Mouse (Mus musculus): ENCODE data around the gene Astn2. TPM values are rescaled to one million over a fixed set of nuclear protein-coding genes. Genes with fewer than 3 reads are reported as not detected.

Astn2 gene
- polyA plus RNA-seq, 1 experiment from 2014 or later = 0.55 TPM

GRCm38 (mm10) chr4:65426437-65426836 is 978.0 kb downstream of the Astn2 start:
- Histone ChIP-seq H3K4me2 (replicated peaks) (no peak overlapping the region), H3K27me3 (replicated peaks) (no peaks in the 10 kb centered on the region), H3K9me3 (no peaks in the 10 kb centered on the region), H3K4me3 (replicated peaks) (no peak overlapping the region), H3K36me3 (no peaks in the 10 kb centered on the region), H3K4me1 (replicated peaks) (no peaks in the 10 kb centered on the region), H3K9ac (no peak overlapping the region), H3K27ac (no peak overlapping the region)
- ATAC-seq = no peak
- 73% methylated on average over 5 of the region's 5 CpGs for WGBS

- no peak overlapping the region for H3K4me2 ChIP-seq (replicated peaks)
- no peak for ATAC-seq
Observed at GRCm38 (mm10) chr4:65423068-65423625, 981.3 kb downstream of the Astn2 start.

DNA sequence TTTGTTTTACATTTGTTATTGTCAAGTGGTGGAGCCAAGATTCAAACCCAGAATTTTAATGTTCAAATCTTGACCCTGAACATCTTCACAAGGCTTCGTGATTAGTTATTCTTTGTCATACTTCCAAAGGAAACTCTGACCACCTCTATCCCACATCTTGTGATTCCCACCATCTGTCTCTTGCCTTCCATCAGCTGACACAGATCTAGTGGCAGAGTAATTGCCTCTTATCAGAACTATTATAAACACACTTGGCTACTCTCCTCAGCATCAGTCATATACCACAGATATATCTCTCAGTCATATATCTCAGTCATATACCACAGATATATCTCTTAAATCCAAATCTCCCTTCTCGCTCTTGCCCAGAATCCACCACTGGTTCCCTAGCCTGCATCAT is 983.1 kb downstream of the Astn2 start:
- H3K9me3 ChIP-seq = no peaks in the 10 kb centered on the region
- H3K36me3 ChIP-seq = no peaks in the 10 kb centered on the region
- no peaks in the 10 kb centered on the region for H3K4me1 ChIP-seq (replicated peaks)
- H3K4me3 ChIP-seq (replicated peaks) = no peak overlapping the region
- H3K27ac ChIP-seq = no peak overlapping the region
- no peak overlapping the region for H3K4me2 ChIP-seq (replicated peaks)
- no peaks in the 10 kb centered on the region for H3K27me3 ChIP-seq (replicated peaks)
- no peak for ATAC-seq
- no peak overlapping the region for H3K9ac ChIP-seq
- WGBS = 73% methylated on average over 2 of the region's 2 CpGs

More at GRCm38 (mm10) chr4:65423068-65423625, 981.3 kb downstream of the Astn2 start:
- WGBS = 83% methylated on average over 3 of the region's 3 CpGs
- H3K4me3 ChIP-seq (replicated peaks) = no peak overlapping the region
- no peak overlapping the region for H3K9ac ChIP-seq
- H3K4me1 ChIP-seq (replicated peaks) = no peaks in the 10 kb centered on the region
- H3K27ac ChIP-seq = no peak overlapping the region
- H3K27me3 ChIP-seq (replicated peaks) = no peaks in the 10 kb centered on the region
- no peaks in the 10 kb centered on the region for H3K36me3 ChIP-seq
- H3K9me3 ChIP-seq = no peaks in the 10 kb centered on the region

GRCm38 (mm10) chr4:65420511-65420931 is 983.9 kb downstream of the Astn2 start:
- no peaks in the 10 kb centered on the region for H3K9me3 ChIP-seq
- peak; percentile 67 for ATAC-seq
- H3K4me1 ChIP-seq (replicated peaks) = no peaks in the 10 kb centered on the region
- H3K27me3 ChIP-seq (replicated peaks) = no peaks in the 10 kb centered on the region
- H3K4me2 ChIP-seq (replicated peaks) = no peak overlapping the region
- H3K9ac ChIP-seq = no peak overlapping the region
- H3K4me3 ChIP-seq (replicated peaks) = no peak overlapping the region
- 10% methylated on average over 3 of the region's 3 CpGs for WGBS
- H3K27ac ChIP-seq = 0 out of 2 replicates have a peak overlapping the region, but pooled peaks have one; percentile 0
- no peaks in the 10 kb centered on the region for H3K36me3 ChIP-seq

DNA sequence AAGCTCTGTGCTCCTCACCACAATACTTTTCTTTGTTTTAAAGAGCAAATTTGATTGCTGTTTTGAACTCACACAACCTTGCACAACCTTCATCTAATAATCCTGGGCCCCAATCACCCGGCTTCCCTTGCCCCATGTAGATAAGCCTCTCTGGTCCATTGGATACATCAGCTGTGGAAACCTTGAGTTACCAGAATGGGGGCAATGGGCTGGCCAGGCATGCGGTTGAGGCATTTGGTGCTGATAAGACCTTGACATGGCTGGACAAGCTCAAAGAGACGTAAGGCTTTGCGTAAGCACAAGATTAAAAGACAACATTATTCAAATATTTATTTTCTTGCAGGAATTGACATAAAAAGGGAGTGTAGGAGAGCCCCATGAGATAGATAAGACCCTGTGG is 988.9 kb downstream of the Astn2 start:
- Histone ChIP-seq H3K27ac (no peak overlapping the region), H3K4me1 (replicated peaks) (no peaks in the 10 kb centered on the region), H3K4me3 (replicated peaks) (no peak overlapping the region), H3K27me3 (replicated peaks) (no peaks in the 10 kb centered on the region), H3K9ac (no peak overlapping the region), H3K9me3 (no peaks in the 10 kb centered on the region), H3K4me2 (replicated peaks) (no peak overlapping the region), H3K36me3 (no peaks in the 10 kb centered on the region)
- WGBS = 49% methylated on average over 4 of the region's 4 CpGs
- ATAC-seq = no peak

GRCm38 (mm10) chr4:65402836-65403634 is 1001.4 kb downstream of the Astn2 start:
- ATAC-seq = peak; percentile 62
- Histone ChIP-seq H3K36me3 (no peaks in the 10 kb centered on the region), H3K4me1 (replicated peaks) (no peaks in the 10 kb centered on the region), H3K9me3 (no peaks in the 10 kb centered on the region), H3K4me2 (replicated peaks) (no peak overlapping the region), H3K9ac (no peak overlapping the region), H3K4me3 (replicated peaks) (no peak overlapping the region), H3K27me3 (replicated peaks) (no peaks in the 10 kb centered on the region), H3K27ac (no peak overlapping the region)
- 63% methylated on average over 6 of the region's 6 CpGs for WGBS

GRCm38 (mm10) chr4:65402286-65402685 is 1002.1 kb downstream of the Astn2 start:
- Histone ChIP-seq H3K4me1 (replicated peaks) (no peaks in the 10 kb centered on the region), H3K9me3 (no peaks in the 10 kb centered on the region), H3K27me3 (replicated peaks) (no peaks in the 10 kb centered on the region), H3K4me2 (replicated peaks) (no peak overlapping the region), H3K9ac (no peak overlapping the region), H3K27ac (no peak overlapping the region), H3K4me3 (replicated peaks) (no peak overlapping the region), H3K36me3 (no peaks in the 10 kb centered on the region)
- no peak for ATAC-seq
- WGBS = 63% methylated on average over 5 of the region's 5 CpGs

DNA sequence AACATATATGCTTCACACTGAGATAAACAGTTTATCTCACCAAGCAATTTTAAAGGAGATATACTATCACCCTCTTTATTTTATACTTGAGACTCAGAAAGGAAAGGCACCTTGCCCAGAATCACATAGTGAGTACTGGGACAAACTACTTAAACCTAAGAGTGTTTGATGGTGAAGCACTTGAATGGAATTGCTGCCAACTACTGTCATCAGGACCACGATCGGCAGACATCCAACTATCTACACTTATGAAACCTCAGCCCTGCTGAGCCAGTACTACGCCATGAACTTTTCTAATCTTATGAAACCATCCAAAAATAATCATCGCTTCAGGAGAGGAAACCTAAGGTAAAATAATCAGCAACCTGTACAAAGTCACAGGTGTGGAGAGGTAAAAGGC is 1005.0 kb downstream of the Astn2 start:
- ATAC-seq = no peak
- Histone ChIP-seq H3K4me3 (replicated peaks) (no peak overlapping the region), H3K4me2 (replicated peaks) (no peak overlapping the region), H3K9me3 (no peaks in the 10 kb centered on the region), H3K27ac (no peak overlapping the region), H3K27me3 (replicated peaks) (no peaks in the 10 kb centered on the region), H3K4me1 (replicated peaks) (no peaks in the 10 kb centered on the region), H3K9ac (no peak overlapping the region), H3K36me3 (no peaks in the 10 kb centered on the region)
- WGBS = 89% methylated on average over 4 of the region's 4 CpGs

- H3K9me3 ChIP-seq = no peaks in the 10 kb centered on the region
- ATAC-seq = no peak
- 56% methylated on average over 3 of the region's 3 CpGs for WGBS
- no peak overlapping the region for H3K27ac ChIP-seq
- no peaks in the 10 kb centered on the region for H3K4me1 ChIP-seq (replicated peaks)
- H3K4me3 ChIP-seq (replicated peaks) = no peak overlapping the region
- no peak overlapping the region for H3K9ac ChIP-seq
- H3K36me3 ChIP-seq = no peaks in the 10 kb centered on the region
- no peak overlapping the region for H3K4me2 ChIP-seq (replicated peaks)
- no peaks in the 10 kb centered on the region for H3K27me3 ChIP-seq (replicated peaks)
Observed at GRCm38 (mm10) chr4:65396806-65397205, 1007.6 kb downstream of the Astn2 start.

GRCm38 (mm10) chr4:65391001-65391400 is 1013.4 kb downstream of the Astn2 start:
- Histone ChIP-seq H3K27me3 (replicated peaks) (no peaks in the 10 kb centered on the region), H3K4me3 (replicated peaks) (no peak overlapping the region), H3K9ac (no peak overlapping the region), H3K27ac (no peak overlapping the region), H3K4me1 (replicated peaks) (no peaks in the 10 kb centered on the region), H3K9me3 (no peaks in the 10 kb centered on the region), H3K4me2 (replicated peaks) (no peak overlapping the region), H3K36me3 (no peaks in the 10 kb centered on the region)
- no peak for ATAC-seq
- 60% methylated on average over 4 of the region's 4 CpGs for WGBS

DNA sequence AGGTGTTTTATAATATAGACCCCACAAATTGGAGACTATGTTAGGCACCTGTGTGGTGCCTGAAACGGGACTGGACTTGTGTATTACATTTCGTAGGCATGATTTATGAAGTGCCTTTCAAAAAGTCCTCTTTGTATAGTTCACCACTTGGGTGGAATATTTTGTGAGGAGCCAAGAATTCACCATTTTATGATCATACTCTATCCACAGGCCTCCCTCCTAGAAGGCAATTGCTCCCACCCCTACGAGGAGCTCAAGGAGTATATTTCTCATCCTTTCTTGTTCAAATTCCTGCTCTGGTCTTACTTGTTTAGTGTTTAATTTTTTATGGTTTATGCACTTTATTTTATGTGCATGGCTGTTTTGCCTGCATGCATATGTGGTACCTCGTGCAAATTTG is 1021.3 kb downstream of the Astn2 start:
- H3K4me1 ChIP-seq (replicated peaks) = no peaks in the 10 kb centered on the region
- H3K4me3 ChIP-seq (replicated peaks) = no peak overlapping the region
- no peak for ATAC-seq
- 80% methylated on average over 4 of the region's 4 CpGs for WGBS
- H3K9me3 ChIP-seq = no peaks in the 10 kb centered on the region
- no peaks in the 10 kb centered on the region for H3K27me3 ChIP-seq (replicated peaks)
- H3K27ac ChIP-seq = no peak overlapping the region
- H3K36me3 ChIP-seq = no peaks in the 10 kb centered on the region
- no peak overlapping the region for H3K4me2 ChIP-seq (replicated peaks)
- H3K9ac ChIP-seq = no peak overlapping the region

GRCm38 (mm10) chr4:65379461-65379860 is 1025.0 kb downstream of the Astn2 start:
- ATAC-seq = no peak
- no peaks in the 10 kb centered on the region for H3K27me3 ChIP-seq (replicated peaks)
- H3K36me3 ChIP-seq = no peaks in the 10 kb centered on the region
- no peak overlapping the region for H3K4me3 ChIP-seq (replicated peaks)
- no peak overlapping the region for H3K4me2 ChIP-seq (replicated peaks)
- 88% methylated on average over 4 of the region's 4 CpGs for WGBS
- H3K4me1 ChIP-seq (replicated peaks) = no peaks in the 10 kb centered on the region
- no peak overlapping the region for H3K9ac ChIP-seq
- H3K9me3 ChIP-seq = no peaks in the 10 kb centered on the region
- H3K27ac ChIP-seq = no peak overlapping the region

- no peak overlapping the region for H3K4me3 ChIP-seq (replicated peaks)
- H3K4me1 ChIP-seq (replicated peaks) = no peaks in the 10 kb centered on the region
- WGBS = 68% methylated on average over 2 of the region's 2 CpGs
- H3K27me3 ChIP-seq (replicated peaks) = no peaks in the 10 kb centered on the region
- H3K9me3 ChIP-seq = no peaks in the 10 kb centered on the region
- no peak overlapping the region for H3K9ac ChIP-seq
- H3K27ac ChIP-seq = no peak overlapping the region
- no peak overlapping the region for H3K4me2 ChIP-seq (replicated peaks)
- ATAC-seq = no peak
- H3K36me3 ChIP-seq = no peaks in the 10 kb centered on the region
Observed at GRCm38 (mm10) chr4:65376571-65376970, 1027.8 kb downstream of the Astn2 start.

Data from intestine, embryonic 15.5 days (tissue).